Mouse (Mus musculus) liver, adult 2 months (tissue): ENCODE results near the gene Abcc6. TPM values are rescaled to one million over a fixed set of nuclear protein-coding genes. Genes with fewer than 3 reads are reported as not detected.

Experiments used
- DNase-seq: peaks from one replicate; pipeline ENCODE4 v3.0.0-alpha.2; 2011; ENCODE audit warnings: low read depth, low spot score; ENCODE audit errors: extremely low read depth
- H3K27ac ChIP-seq: fragments of 200-500 bp; replicated peaks from 2 replicates; pipeline ENCODE4 v1.5.1; 2012; ENCODE audit warnings: low read depth, mild to moderate bottlenecking, control low read depth, inconsistent platforms, low read length; ENCODE audit not compliant: insufficient read depth
- H3K27me3 ChIP-seq: fragments of 200-500 bp; 2 replicates; pipeline ENCODE4 v1.6.1; 2012; ENCODE audit warnings: mild to moderate bottlenecking, moderate library complexity, low read length, inconsistent platforms; ENCODE audit not compliant: control insufficient read depth, insufficient read depth
- H3K36me3 ChIP-seq: fragments of 200-500 bp; 2 replicates; pipeline ENCODE4 v1.6.1; 2012; ENCODE audit warnings: low read length, inconsistent platforms; ENCODE audit not compliant: control insufficient read depth, insufficient read depth
- H3K4me1 ChIP-seq: fragments of 200-500 bp; 2 replicates; pipeline ENCODE4 v1.6.1; 2011; ENCODE audit warnings: low read length; ENCODE audit not compliant: control insufficient read depth, insufficient read depth
- H3K4me3 ChIP-seq: fragments of 200-500 bp; 2 replicates; pipeline ENCODE4 v1.5.1; 2011; ENCODE audit warnings: low read depth, mild to moderate bottlenecking, control low read depth, low read length, moderate library complexity; ENCODE audit not compliant: insufficient read depth
- H3K79me2 ChIP-seq: fragments of 200-500 bp; 2 replicates; pipeline ENCODE4 v1.6.1; 2012; ENCODE audit warnings: inconsistent platforms, mild to moderate bottlenecking, low read length, moderate library complexity; ENCODE audit not compliant: control insufficient read depth, insufficient read depth
- H3K9ac ChIP-seq: fragments of 200-500 bp; 2 replicates; pipeline ENCODE4 v1.6.1; 2012; ENCODE audit warnings: low read depth, mild to moderate bottlenecking, control low read depth, inconsistent platforms, low read length
- CTCF ChIP-seq: fragments of 200-500 bp; IDR thresholded peaks from 2 replicates; pipeline ENCODE4 v1.5.1; 2011; ENCODE audit warnings: low read depth, low read length, control low read depth
- POLR2A ChIP-seq: fragments of 200-500 bp; IDR thresholded peaks from 2 replicates; pipeline ENCODE4 v1.6.1; 2011; ENCODE audit warnings: low read length, control low read depth; ENCODE audit not compliant: insufficient read depth; ENCODE audit errors: extremely low read depth
- WGBS: fragments of 180-500 bp; shearing (Covaris S2); methylation state at CpG from one replicate; pipeline ENCODE4 v1.1.7; 2018; 5-methylcytosine and 5-hydroxymethylcytosine counted together
- polyA plus RNA-seq: library from polyadenylated mRNA; depleted of rRNA; stranded (reverse); fragments of >200 nt; gene quantifications from 2 replicates; pipeline ENCODE4 v1.2.3, GENCODE M21; 2012
- total RNA-seq: library from RNA; depleted of rRNA; stranded (reverse); fragments of >200 nt; gene quantifications from 2 replicates; pipeline ENCODE4 v1.2.3, GENCODE M21; 2014

Abcc6 gene
- total and polyA plus RNA-seq, 2 experiments, result 86.3 to 192 TPM

DNA sequence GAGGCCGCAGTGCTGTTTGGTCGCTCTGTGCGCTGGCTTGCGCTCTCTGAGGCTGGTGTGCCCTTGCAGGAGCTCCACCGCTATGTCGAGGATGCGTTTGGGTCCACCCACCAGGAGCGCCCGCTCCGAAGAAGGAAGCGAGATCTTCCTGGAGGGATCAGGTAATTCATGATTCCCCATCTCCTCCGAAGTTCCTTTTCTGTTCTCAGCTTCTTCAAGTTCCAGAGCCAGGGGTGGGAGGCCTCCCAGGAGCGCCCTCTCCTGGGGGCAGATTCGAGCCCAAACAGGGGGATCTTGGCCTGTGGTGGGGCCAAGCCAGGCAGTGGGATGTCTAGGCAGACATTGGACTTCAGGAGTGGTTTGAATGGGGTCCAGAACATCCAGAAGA lies 105.7 kb downstream of the Abcc6 start:
- Histone ChIP-seq H3K27me3 (no peaks in the 10 kb centered on the region), H3K9ac (no peak overlapping the region; the same call in 1 of the 2 replicates), H3K79me2 (no peaks in the 10 kb centered on the region), H3K27ac (no peak overlapping the region), H3K36me3 (no peaks in the 10 kb centered on the region), H3K4me3 (peak overlapping the region; percentile 30; the same call in 1 of the 2 replicates), H3K4me1 (no peaks in the 10 kb centered on the region)
- WGBS, result 17% methylated on average over 14 of the region's 14 CpGs
- no peak for DNase-seq
- no peak for TF ChIP-seq POLR2A
- TF ChIP-seq CTCF, result no peak

GRCm38 (mm10) chr7:45923762-45924428 lies 106.2 kb downstream of the Abcc6 start, which contains the start of gene Ccdc114:
Gene Ccdc114 (plus strand): TSS chr7:45924072.
- DNase-seq, result peak; percentile 22
- Histone ChIP-seq H3K9ac (peak within 1 kb of the TSS; percentile 56), H3K36me3 (no peaks in the 10 kb centered on the region), H3K79me2 (no peaks in the 10 kb centered on the region), H3K4me1 (no peaks in the 10 kb centered on the region), H3K27me3 (no peaks in the 10 kb centered on the region), H3K27ac (peak within 1 kb of the TSS; percentile 62), H3K4me3 (peak within 1 kb of the TSS; percentile 42)
- WGBS, result 6% methylated on average over 24 of the region's 24 CpGs
- TF ChIP-seq POLR2A (0 out of 2 replicates have a peak, but pooled peaks have one; percentile 24), CTCF (no peak)

- H3K27me3 ChIP-seq, result no peaks in the 10 kb centered on the region
- 0 out of 2 replicates have a peak, but pooled peaks have one; percentile 24 for TF ChIP-seq POLR2A
- TF ChIP-seq CTCF, result no peak
- peak overlapping the region; percentile 53 for H3K9ac ChIP-seq
- peak overlapping the region; percentile 62 for H3K27ac ChIP-seq
- DNase-seq, result peak; percentile 70
- WGBS, result 2% methylated on average over 37 of the region's 37 CpGs
- peak overlapping the region; percentile 42 for H3K4me3 ChIP-seq
- no peaks in the 10 kb centered on the region for H3K4me1 ChIP-seq
- no peaks in the 10 kb centered on the region for H3K79me2 ChIP-seq
- H3K36me3 ChIP-seq, result no peaks in the 10 kb centered on the region
Measured at GRCm38 (mm10) chr7:45922928-45923761, 107.0 kb downstream of the Abcc6 start.

GRCm38 (mm10) chr7:45921950-45922600 lies 108.0 kb downstream of the Abcc6 start:
- Histone ChIP-seq H3K4me3 (no peak overlapping the region), H3K79me2 (no peaks in the 10 kb centered on the region), H3K27ac (peak overlapping the region; percentile 16; the same call in 1 of the 2 replicates), H3K9ac (no peak overlapping the region), H3K27me3 (no peaks in the 10 kb centered on the region), H3K36me3 (no peaks in the 10 kb centered on the region), H3K4me1 (no peaks in the 10 kb centered on the region)
- 81% methylated on average over 12 of the region's 12 CpGs for WGBS
- no peak for TF ChIP-seq POLR2A
- TF ChIP-seq CTCF, result no peak
- DNase-seq, result no peak

GRCm38 (mm10) chr7:45921242-45921621 lies 108.9 kb downstream of the Abcc6 start, which contains the start of gene Emp3:
Gene Emp3 (minus strand): TSS chr7:45921404.
- TF ChIP-seq CTCF (no peak), POLR2A (no peak)
- Histone ChIP-seq H3K27me3 (no peaks in the 10 kb centered on the region), H3K4me1 (no peaks in the 10 kb centered on the region), H3K9ac (peak within 1 kb of the TSS; percentile 48), H3K4me3 (peak within 1 kb of the TSS; percentile 43), H3K79me2 (no peaks in the 10 kb centered on the region), H3K27ac (peak within 1 kb of the TSS; percentile 49), H3K36me3 (no peaks in the 10 kb centered on the region)
- DNase-seq, result no peak
- whole genome bisulfite sequencing, result 62% methylated on average over 9 of the region's 9 CpGs
